Mouse (Mus musculus): ENCODE results near the gene Mgat5b. TPM values are rescaled to one million over a fixed set of nuclear protein-coding genes. Genes with fewer than 3 reads are reported as not detected.

The Mgat5b gene
- polyA plus RNA-seq, 1 experiment from 2014 or later, result 0.67 TPM

DNA sequence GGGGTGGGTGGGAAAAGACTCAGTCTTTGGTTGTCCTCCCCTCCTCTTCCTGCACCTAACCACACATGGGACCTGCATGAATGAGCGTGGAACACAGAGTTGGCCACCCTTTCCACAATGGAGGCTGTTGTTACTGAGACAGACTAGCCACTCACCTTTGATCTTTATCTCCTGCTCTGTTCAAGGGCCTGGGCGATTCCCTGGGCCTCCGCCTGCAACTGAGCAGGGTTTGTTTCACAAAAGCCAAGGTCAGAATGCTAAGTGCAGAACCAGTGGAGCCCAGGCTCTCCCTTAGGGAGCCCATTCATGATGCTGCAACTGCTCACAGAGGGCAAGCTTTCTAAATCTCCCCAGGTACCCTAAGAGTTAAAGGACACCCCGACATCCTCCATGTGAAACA is 83.1 kb downstream of the Mgat5b start:
- H3K36me3 ChIP-seq, result no peaks in the 10 kb centered on the region
- H3K9me3 ChIP-seq, result peaks cover 7% of the 10 kb centered on the region; the same call in 1 of the 2 replicates
- H3K4me1 ChIP-seq, result no peaks in the 10 kb centered on the region
- H3K27ac ChIP-seq (replicated peaks), result no peak overlapping the region
- no peak for ATAC-seq (ENCODE audit: extremely low read depth, insufficient number of reproducible peaks, low FRiP score, low TSS enrichment)
- H3K27me3 ChIP-seq (replicated peaks), result peaks cover 59% of the 10 kb centered on the region
- no peak overlapping the region for H3K4me3 ChIP-seq
- 54% methylated on average over 4 of the region's 4 CpGs for WGBS
- no peak overlapping the region for H3K4me2 ChIP-seq
- no peak overlapping the region for H3K9ac ChIP-seq

DNA sequence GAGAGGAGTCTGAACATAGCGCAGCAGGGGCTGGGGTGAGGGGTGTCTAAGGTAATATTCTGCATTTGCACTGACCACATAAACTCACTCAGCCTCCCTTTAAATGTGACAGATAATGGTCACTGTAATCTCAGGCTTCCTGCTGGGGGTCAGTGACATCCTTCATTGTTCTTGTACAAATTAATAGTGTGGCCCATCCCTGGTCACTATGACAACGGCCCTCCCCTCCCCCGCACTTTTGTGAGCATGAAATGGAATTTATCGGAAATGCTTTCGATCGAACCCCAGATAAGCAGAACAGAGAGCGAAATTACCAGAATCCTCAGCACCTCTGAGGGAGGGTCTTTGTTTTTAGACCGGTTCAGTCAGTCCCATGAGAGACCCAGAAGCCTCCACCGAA is 84.8 kb downstream of the Mgat5b start:
- WGBS, result 51% methylated on average over 9 of the region's 9 CpGs
- no peak overlapping the region for H3K4me2 ChIP-seq
- H3K36me3 ChIP-seq, result no peaks in the 10 kb centered on the region
- H3K27me3 ChIP-seq (replicated peaks), result peaks cover 52% of the 10 kb centered on the region
- peaks cover 7% of the 10 kb centered on the region; the same call in 1 of the 2 replicates for H3K9me3 ChIP-seq
- H3K9ac ChIP-seq, result no peak overlapping the region
- ATAC-seq (ENCODE audit: extremely low read depth, insufficient number of reproducible peaks, low FRiP score, low TSS enrichment), result no peak
- H3K4me1 ChIP-seq, result no peaks in the 10 kb centered on the region
- H3K4me3 ChIP-seq, result no peak overlapping the region
- H3K27ac ChIP-seq (replicated peaks), result no peak overlapping the region

DNA sequence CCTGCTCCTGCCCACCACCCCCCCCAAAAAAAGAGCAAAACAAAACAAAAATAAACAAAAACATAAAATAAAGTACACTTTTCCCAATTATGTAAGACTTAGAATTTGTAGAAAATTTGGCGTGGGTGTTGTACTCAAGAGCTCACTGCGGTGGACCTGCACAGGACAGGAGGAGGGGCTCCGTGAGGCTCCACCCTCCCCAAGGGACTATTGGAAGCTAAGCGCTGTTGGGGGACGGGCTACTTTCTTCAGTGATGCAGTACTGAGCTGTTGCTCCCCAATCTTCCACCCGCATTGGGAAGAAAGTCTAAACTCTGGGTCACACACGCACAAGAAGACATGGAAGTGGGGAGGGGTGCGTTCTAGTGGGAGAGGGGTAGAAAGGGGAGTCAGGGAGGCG is 85.6 kb downstream of the Mgat5b start:
- Histone ChIP-seq H3K4me3 (no peak overlapping the region), H3K4me2 (no peak overlapping the region), H3K27ac (replicated peaks) (no peak overlapping the region), H3K27me3 (replicated peaks) (peaks cover 52% of the 10 kb centered on the region), H3K9ac (no peak overlapping the region), H3K36me3 (no peaks in the 10 kb centered on the region), H3K4me1 (no peaks in the 10 kb centered on the region), H3K9me3 (0 out of 2 replicates have a peak, but pooled peaks cover 2% of the 10 kb centered on the region)
- WGBS, result 11% methylated on average over 9 of the region's 9 CpGs
- ATAC-seq (ENCODE audit: extremely low read depth, insufficient number of reproducible peaks, low FRiP score, low TSS enrichment), result no peak

DNA sequence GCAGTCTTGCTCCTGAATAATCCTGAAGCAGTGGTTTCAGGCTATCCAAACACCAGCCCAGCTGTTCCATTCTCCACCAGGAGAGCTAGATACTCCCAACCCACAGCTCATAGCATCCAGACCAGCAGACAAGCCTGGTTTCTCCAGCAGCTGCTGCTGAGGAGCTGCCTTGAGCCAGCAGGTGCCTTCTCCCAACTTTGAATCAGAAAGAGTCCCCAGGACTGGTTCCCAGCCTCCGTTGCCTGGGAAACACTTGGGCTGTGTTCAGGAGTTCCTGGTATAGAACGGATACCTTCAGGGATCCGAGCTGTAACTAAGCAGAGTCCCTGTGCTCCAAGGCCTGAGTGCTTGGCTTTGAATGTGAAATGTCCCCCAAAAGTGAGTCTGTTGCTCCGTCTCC is 98.8 kb downstream of the Mgat5b start:
- 49% methylated on average over 4 of the region's 4 CpGs for whole genome bisulfite sequencing
- H3K27me3 ChIP-seq (replicated peaks), result peaks cover 18% of the 10 kb centered on the region; the same call in 1 of the 2 replicates
- no peak overlapping the region for H3K4me3 ChIP-seq
- no peak overlapping the region for H3K27ac ChIP-seq (replicated peaks)
- H3K9ac ChIP-seq, result no peak overlapping the region
- H3K36me3 ChIP-seq, result no peaks in the 10 kb centered on the region
- H3K4me2 ChIP-seq, result no peak overlapping the region
- H3K4me1 ChIP-seq, result peaks cover 8% of the 10 kb centered on the region
- peaks cover 7% of the 10 kb centered on the region; the same call in 1 of the 2 replicates for H3K9me3 ChIP-seq
- ATAC-seq (ENCODE audit: extremely low read depth, insufficient number of reproducible peaks, low FRiP score, low TSS enrichment), result no peak

DNA sequence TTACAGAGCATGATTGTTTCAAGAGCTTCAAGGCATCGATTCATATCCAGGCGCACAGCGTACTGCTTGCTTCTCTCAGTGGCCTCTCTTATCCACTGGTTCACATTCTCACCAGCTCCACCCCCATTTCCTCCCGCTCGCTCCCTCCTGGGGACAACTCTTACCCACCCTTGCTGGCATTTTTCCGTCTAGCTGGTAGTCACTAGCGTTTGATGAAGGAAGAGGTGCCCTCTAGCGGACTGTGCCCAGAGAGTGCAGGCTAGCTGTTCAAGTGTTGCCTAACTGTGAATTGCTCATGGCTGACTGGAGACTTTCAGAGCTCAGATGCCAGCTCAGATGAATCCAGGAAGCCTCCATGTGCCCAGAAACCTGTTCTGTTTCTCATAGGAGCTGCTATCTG is 99.7 kb downstream of the Mgat5b start:
- Histone ChIP-seq H3K4me2 (peak overlapping the region; percentile 53), H3K4me3 (no peak overlapping the region)
- WGBS, result 6% methylated on average over 8 of the region's 8 CpGs

DNA sequence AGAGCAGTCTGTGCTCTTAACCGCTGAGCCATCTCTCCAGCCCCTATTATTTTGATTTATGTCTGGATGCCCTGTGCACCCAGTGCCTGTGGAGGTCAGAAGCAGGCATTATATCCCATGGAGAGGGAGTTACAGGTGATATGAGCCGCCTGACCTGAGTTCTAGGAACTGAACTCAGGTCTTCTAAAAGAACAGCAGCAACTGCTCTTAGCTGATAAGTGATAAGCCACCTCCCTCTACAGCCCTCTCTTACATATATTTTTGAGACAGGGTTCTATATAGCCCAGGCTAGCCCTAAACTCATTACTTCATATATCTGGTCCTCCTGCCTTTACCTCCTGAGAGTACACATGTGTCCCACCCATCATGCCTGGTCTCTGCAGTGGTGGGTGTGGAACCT is 102.4 kb downstream of the Mgat5b start:
- no peak for ATAC-seq (ENCODE audit: extremely low read depth, insufficient number of reproducible peaks, low FRiP score, low TSS enrichment)
- Histone ChIP-seq H3K27ac (replicated peaks) (no peak overlapping the region), H3K4me1 (peaks cover 8% of the 10 kb centered on the region), H3K4me2 (no peak overlapping the region), H3K36me3 (no peaks in the 10 kb centered on the region), H3K4me3 (no peak overlapping the region), H3K9me3 (peaks cover 8% of the 10 kb centered on the region), H3K27me3 (replicated peaks) (peaks cover 18% of the 10 kb centered on the region; the same call in 1 of the 2 replicates), H3K9ac (no peak overlapping the region)
- WGBS, result 71% methylated on average over 2 of the region's 2 CpGs

More for the DNA sequence above, 99.7 kb downstream of the Mgat5b start:
- Histone ChIP-seq H3K27ac (replicated peaks) (no peak overlapping the region), H3K4me1 (peaks cover 8% of the 10 kb centered on the region), H3K9me3 (peaks cover 5% of the 10 kb centered on the region; the same call in 1 of the 2 replicates), H3K27me3 (replicated peaks) (peaks cover 18% of the 10 kb centered on the region; the same call in 1 of the 2 replicates), H3K36me3 (no peaks in the 10 kb centered on the region), H3K9ac (peak overlapping the region; percentile 48)
- no peak; the same call in 1 of the 2 replicates for ATAC-seq (ENCODE audit: extremely low read depth, insufficient number of reproducible peaks, low FRiP score, low TSS enrichment)

DNA sequence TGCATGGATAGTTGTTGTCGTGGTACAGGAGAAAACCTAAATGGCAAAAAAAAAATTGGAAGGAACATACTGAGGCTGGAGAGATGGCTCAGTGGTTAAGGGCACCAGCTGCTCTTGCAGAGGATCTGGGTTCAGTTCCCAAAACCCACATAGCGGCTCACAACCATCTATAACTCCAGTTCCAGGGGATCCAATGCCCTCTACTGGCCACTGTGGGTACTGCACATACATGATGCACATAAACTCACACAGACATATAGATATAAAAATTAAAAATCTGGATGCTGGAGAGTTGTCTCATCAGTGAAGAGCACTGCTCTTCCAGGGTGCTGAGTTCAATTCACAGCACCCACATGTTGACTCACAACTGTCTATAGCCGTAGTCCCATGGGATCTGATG is 104.9 kb downstream of the Mgat5b start:
- H3K27ac ChIP-seq (replicated peaks), result no peak overlapping the region
- H3K36me3 ChIP-seq, result no peaks in the 10 kb centered on the region
- ATAC-seq (ENCODE audit: extremely low read depth, insufficient number of reproducible peaks, low FRiP score, low TSS enrichment), result no peak
- H3K9ac ChIP-seq, result no peak overlapping the region
- H3K9me3 ChIP-seq, result peaks cover 8% of the 10 kb centered on the region
- WGBS, result 89% methylated on average over 3 of the region's 3 CpGs
- H3K27me3 ChIP-seq (replicated peaks), result peaks cover 14% of the 10 kb centered on the region
- peaks cover 11% of the 10 kb centered on the region; the same call in 1 of the 2 replicates for H3K4me1 ChIP-seq
- no peak overlapping the region for H3K4me3 ChIP-seq
- H3K4me2 ChIP-seq, result no peak overlapping the region

DNA sequence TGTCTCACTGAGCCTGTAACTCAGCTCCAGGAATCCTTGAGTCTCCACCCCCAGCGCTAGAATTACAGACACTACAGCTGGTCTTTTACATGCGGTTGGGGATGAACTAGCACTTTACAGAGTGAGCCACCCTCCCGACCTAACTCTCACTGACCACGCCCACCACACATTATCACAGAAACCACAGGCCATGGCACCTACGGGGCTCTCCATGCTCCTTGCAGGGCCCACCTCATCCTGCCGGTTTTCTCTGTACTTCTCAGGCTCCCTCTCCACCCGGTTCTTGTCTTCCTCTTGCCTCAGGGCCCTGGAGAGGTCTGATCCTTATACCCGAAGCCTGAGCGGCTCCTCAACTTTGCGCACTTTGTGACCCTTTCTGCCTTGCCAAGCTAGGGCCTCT is 109.0 kb downstream of the Mgat5b start:
- no peaks in the 10 kb centered on the region for H3K36me3 ChIP-seq
- ATAC-seq (ENCODE audit: extremely low read depth, insufficient number of reproducible peaks, low FRiP score, low TSS enrichment), result no peak
- peaks cover 41% of the 10 kb centered on the region for H3K4me1 ChIP-seq
- H3K4me2 ChIP-seq, result no peak overlapping the region
- no peak overlapping the region for H3K9ac ChIP-seq
- H3K27ac ChIP-seq (replicated peaks), result no peak overlapping the region
- 34% methylated on average over 10 of the region's 10 CpGs for WGBS
- peaks cover 9% of the 10 kb centered on the region for H3K27me3 ChIP-seq (replicated peaks)
- peaks cover 8% of the 10 kb centered on the region for H3K9me3 ChIP-seq
- no peak overlapping the region for H3K4me3 ChIP-seq

DNA sequence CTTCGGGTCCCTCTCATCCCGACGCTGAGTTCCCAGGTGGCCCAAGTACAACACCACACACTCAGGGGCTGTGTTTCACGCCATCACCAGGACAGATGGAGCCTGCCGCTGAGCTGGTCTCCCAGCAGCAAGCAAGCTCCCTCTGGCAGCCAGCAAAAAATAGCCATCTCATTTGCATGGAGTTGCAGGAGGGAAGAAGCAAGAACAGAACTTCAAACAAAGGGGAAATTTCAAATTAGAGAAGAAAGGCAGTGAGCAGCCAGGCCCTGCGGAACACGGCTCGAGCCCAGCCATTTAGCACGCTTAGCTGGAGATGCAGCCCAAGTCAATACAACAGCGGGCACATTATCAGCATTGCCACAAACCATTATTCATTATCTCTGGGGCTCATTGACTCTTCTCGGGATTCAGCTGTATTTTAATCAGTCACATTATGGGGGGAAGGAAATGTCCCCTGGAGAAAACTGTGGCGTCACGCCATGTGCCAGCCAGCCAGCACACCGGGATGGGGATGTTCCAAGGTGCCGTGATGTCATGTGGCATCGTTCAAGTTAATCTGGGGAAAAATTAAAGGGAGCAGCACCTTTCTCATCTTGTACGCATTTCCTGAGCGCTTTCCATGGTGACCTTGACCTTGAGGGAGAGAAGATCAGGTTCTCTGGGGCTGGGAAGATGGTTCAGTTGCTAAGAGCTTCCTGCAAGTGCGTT is 110.4 kb downstream of the Mgat5b start:
- Histone ChIP-seq H3K9me3 (no peaks in the 10 kb centered on the region), H3K4me1 (peaks cover 41% of the 10 kb centered on the region), H3K9ac (no peak overlapping the region), H3K4me2 (no peak overlapping the region), H3K4me3 (no peak overlapping the region), H3K27ac (replicated peaks) (no peak overlapping the region), H3K27me3 (replicated peaks) (peaks cover 9% of the 10 kb centered on the region), H3K36me3 (no peaks in the 10 kb centered on the region)
- no peak for ATAC-seq (ENCODE audit: extremely low read depth, insufficient number of reproducible peaks, low FRiP score, low TSS enrichment)
- WGBS, result 55% methylated on average over 19 of the region's 19 CpGs

DNA sequence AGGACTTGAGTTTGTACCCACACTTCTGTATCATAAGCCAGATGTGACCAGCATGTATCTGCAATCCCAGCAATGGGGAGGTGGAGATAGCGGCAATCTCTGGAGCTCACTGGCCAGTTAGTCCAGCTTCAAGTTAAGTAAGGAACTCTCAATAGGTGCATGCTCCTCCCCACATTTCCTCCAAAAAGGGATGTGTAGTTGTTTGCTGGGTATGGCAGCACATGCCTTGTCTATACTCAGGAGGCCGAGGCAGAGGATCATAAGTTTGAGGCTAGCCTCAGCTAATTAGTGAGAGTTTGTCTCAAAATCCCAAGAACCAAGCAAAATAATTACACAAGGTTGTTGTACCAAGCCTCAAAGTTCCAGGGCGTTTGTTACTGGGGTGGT is 110.9 kb downstream of the Mgat5b start:
- Histone ChIP-seq H3K4me2 (no peak overlapping the region), H3K9ac (no peak overlapping the region), H3K4me1 (peaks cover 41% of the 10 kb centered on the region), H3K9me3 (no peaks in the 10 kb centered on the region), H3K36me3 (no peaks in the 10 kb centered on the region), H3K4me3 (no peak overlapping the region), H3K27me3 (replicated peaks) (peaks cover 9% of the 10 kb centered on the region), H3K27ac (replicated peaks) (no peak overlapping the region)
- no peak for ATAC-seq (ENCODE audit: extremely low read depth, insufficient number of reproducible peaks, low FRiP score, low TSS enrichment)
- WGBS, result 73% methylated on average over 3 of the region's 3 CpGs

DNA sequence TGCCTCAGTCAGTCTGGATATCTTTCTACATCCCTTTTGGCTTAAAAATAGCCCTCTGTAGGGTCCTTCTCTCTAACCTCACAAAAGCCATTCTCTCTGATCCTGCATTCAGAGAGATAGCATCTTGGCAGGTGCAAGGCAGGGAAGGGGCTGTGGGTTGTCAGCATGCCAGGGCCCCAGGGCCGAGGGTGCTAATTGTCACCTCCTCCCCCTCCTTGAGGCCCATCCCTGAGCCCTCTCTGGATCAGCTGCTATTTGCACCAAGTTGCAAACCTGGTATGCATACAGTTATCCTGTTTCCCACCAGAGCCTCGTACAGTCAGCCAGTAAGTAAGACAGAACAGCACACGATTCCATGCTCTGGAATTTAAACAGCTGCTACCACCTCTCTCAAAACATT is 111.4 kb downstream of the Mgat5b start:
- peaks cover 41% of the 10 kb centered on the region for H3K4me1 ChIP-seq
- H3K9ac ChIP-seq, result no peak overlapping the region
- no peak overlapping the region for H3K4me3 ChIP-seq
- H3K36me3 ChIP-seq, result no peaks in the 10 kb centered on the region
- no peaks in the 10 kb centered on the region for H3K9me3 ChIP-seq
- H3K27ac ChIP-seq (replicated peaks), result peak overlapping the region; percentile 20; the same call in 1 of the 2 replicates
- 20% methylated on average over 3 of the region's 3 CpGs for WGBS
- ATAC-seq (ENCODE audit: extremely low read depth, insufficient number of reproducible peaks, low FRiP score, low TSS enrichment), result no peak
- no peak overlapping the region for H3K4me2 ChIP-seq
- H3K27me3 ChIP-seq (replicated peaks), result peaks cover 9% of the 10 kb centered on the region
